Mouse (Mus musculus): Measurements from ENCODE around the gene Lars2.

DNA sequence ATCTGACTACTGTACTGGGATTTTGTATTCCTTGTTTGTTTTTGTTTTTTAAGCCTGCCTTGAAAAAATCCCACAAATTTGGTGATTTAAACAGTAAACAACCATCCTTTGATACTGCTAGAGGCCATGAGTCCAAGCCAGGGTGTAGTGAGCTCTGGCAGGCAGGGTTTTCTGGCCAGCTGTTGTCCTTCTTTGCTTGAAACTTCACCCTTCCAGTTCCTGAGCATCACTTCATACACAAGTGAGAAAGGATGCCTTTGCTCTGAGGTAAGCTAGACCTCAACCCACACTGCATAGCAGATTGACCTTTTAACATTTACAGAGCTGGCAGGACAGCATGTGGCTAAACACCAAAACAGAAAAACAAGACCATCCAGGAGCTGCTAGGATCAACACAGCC lies 102.4 kb downstream of the Lars2 start:
- TF ChIP-seq CTCF (IDR thresholded peaks at IDR 0.05; ENCODE audit: borderline replicate concordance, insufficient read depth, low read depth, low read length) (no peak), POLR2A (IDR thresholded peaks at IDR 0.05; ENCODE audit: borderline replicate concordance, insufficient read depth, low read length) (no peak)

Data from cerebellum, adult 2 months (tissue).